Mouse (Mus musculus): ENCODE measurements at regions not wholly inside any gene's neighbourhood (a gene's known extent, or its start where the extent isn't known, plus 50 kb on each side); places are given as distances from the start of the nearest gene placed in this dataset.

GRCm38 (mm10) chr3:56280330-56280957, 96.9 kb upstream of the Nbea start:
- Histone ChIP-seq H3K36me3 (ENCODE audit: control insufficient read depth, insufficient read depth, low read length, poor library complexity, severe bottlenecking) (no peaks in the 10 kb centered on the region), H3K27ac (ENCODE audit: insufficient read depth, low read depth, low read length, poor library complexity, severe bottlenecking) (no peak overlapping the region), H3K9ac (ENCODE audit: insufficient read depth, low read depth, low read length, poor library complexity, severe bottlenecking) (no peak overlapping the region), H3K9me3 (ENCODE audit: control insufficient read depth, insufficient read depth, low read depth, low read length) (no peaks in the 10 kb centered on the region), H3K4me3 (ENCODE audit: insufficient read depth in 1 of 2, low read depth in 1 of 2, low read length in 2 of 2, poor library complexity in 1 of 2, severe bottlenecking in 1 of 2) (no peak overlapping the region), H3K4me1 (ENCODE audit: control insufficient read depth in 2 of 2, insufficient read depth in 2 of 2, low read length in 2 of 2, poor library complexity in 1 of 2) (no peaks in the 10 kb centered on the region)
- no peak for TF ChIP-seq CHD2 (IDR thresholded peaks at IDR 0.05; ENCODE audit: low read depth, low read length)
- no peak for TF ChIP-seq MAFK (IDR thresholded peaks at IDR 0.05; ENCODE audit: insufficient read depth, low read depth, low read length)
- no peak for TF ChIP-seq HCFC1 (IDR thresholded peaks at IDR 0.05; ENCODE audit: borderline replicate concordance, insufficient read depth, low read length)
- TF ChIP-seq ZC3H11A (IDR thresholded peaks at IDR 0.05; ENCODE audit: borderline replicate concordance, low read depth, low read length), result no peak
- TF ChIP-seq ZNF384 (IDR thresholded peaks at IDR 0.05; ENCODE audit: low read depth, low read length), result no peak
- no peak for DNase-seq (ENCODE audit: low read depth, low spot score)
- in situ Hi-C loops (cut with MboI; ENCODE audit: low sequenced_read_pairs in 2 of 2, unreplicated experiment in 2 of 2), result no loop called here

- in situ Hi-C loops (cut with MboI; ENCODE audit: low sequenced_read_pairs in 2 of 2, unreplicated experiment in 2 of 2), result no loop called here
- Histone ChIP-seq H3K27ac (ENCODE audit: insufficient read depth, low read depth, low read length, poor library complexity, severe bottlenecking) (no peak overlapping the region), H3K4me1 (ENCODE audit: control insufficient read depth in 2 of 2, insufficient read depth in 2 of 2, low read length in 2 of 2, poor library complexity in 1 of 2) (no peaks in the 10 kb centered on the region), H3K9me3 (ENCODE audit: control insufficient read depth, insufficient read depth, low read depth, low read length) (no peaks in the 10 kb centered on the region), H3K36me3 (ENCODE audit: control insufficient read depth, insufficient read depth, low read length, poor library complexity, severe bottlenecking) (no peaks in the 10 kb centered on the region), H3K9ac (ENCODE audit: insufficient read depth, low read depth, low read length, poor library complexity, severe bottlenecking) (no peak overlapping the region), H3K4me3 (ENCODE audit: insufficient read depth in 1 of 2, low read depth in 1 of 2, low read length in 2 of 2, poor library complexity in 1 of 2, severe bottlenecking in 1 of 2) (no peak overlapping the region)
- no peak for TF ChIP-seq ZNF384 (IDR thresholded peaks at IDR 0.05; ENCODE audit: low read depth, low read length)
- no peak for TF ChIP-seq CHD2 (IDR thresholded peaks at IDR 0.05; ENCODE audit: low read depth, low read length)
- TF ChIP-seq HCFC1 (IDR thresholded peaks at IDR 0.05; ENCODE audit: borderline replicate concordance, insufficient read depth, low read length), result no peak
- TF ChIP-seq ZC3H11A (IDR thresholded peaks at IDR 0.05; ENCODE audit: borderline replicate concordance, low read depth, low read length), result no peak
- TF ChIP-seq MAFK (IDR thresholded peaks at IDR 0.05; ENCODE audit: insufficient read depth, low read depth, low read length), result no peak
- no peak for DNase-seq (ENCODE audit: low read depth, low spot score)
These were observed 89.1 kb upstream of the Nbea start for GRCm38 (mm10) chr3:56272587-56272986.

GRCm38 (mm10) chr3:56270241-56270830, 86.8 kb upstream of the Nbea start:
- no peak overlapping the region for H3K9ac ChIP-seq (ENCODE audit: insufficient read depth, low read depth, low read length, poor library complexity, severe bottlenecking)
- TF ChIP-seq MAFK (IDR thresholded peaks at IDR 0.05; ENCODE audit: insufficient read depth, low read depth, low read length) (no peak), CHD2 (IDR thresholded peaks at IDR 0.05; ENCODE audit: low read depth, low read length) (no peak), ZNF384 (IDR thresholded peaks at IDR 0.05; ENCODE audit: low read depth, low read length) (no peak), ZC3H11A (IDR thresholded peaks at IDR 0.05; ENCODE audit: borderline replicate concordance, low read depth, low read length) (no peak), HCFC1 (IDR thresholded peaks at IDR 0.05; ENCODE audit: borderline replicate concordance, insufficient read depth, low read length) (no peak)
- no peak overlapping the region for H3K4me3 ChIP-seq (ENCODE audit: insufficient read depth in 1 of 2, low read depth in 1 of 2, low read length in 2 of 2, poor library complexity in 1 of 2, severe bottlenecking in 1 of 2)
- in situ Hi-C loops (cut with MboI; ENCODE audit: low sequenced_read_pairs in 2 of 2, unreplicated experiment in 2 of 2), result no loop called here
- H3K4me1 ChIP-seq (ENCODE audit: control insufficient read depth in 2 of 2, insufficient read depth in 2 of 2, low read length in 2 of 2, poor library complexity in 1 of 2), result no peaks in the 10 kb centered on the region
- H3K27ac ChIP-seq (ENCODE audit: insufficient read depth, low read depth, low read length, poor library complexity, severe bottlenecking), result no peak overlapping the region
- no peak for DNase-seq (ENCODE audit: low read depth, low spot score)
- H3K9me3 ChIP-seq (ENCODE audit: control insufficient read depth, insufficient read depth, low read depth, low read length), result no peaks in the 10 kb centered on the region
- H3K36me3 ChIP-seq (ENCODE audit: control insufficient read depth, insufficient read depth, low read length, poor library complexity, severe bottlenecking), result no peaks in the 10 kb centered on the region

DNA sequence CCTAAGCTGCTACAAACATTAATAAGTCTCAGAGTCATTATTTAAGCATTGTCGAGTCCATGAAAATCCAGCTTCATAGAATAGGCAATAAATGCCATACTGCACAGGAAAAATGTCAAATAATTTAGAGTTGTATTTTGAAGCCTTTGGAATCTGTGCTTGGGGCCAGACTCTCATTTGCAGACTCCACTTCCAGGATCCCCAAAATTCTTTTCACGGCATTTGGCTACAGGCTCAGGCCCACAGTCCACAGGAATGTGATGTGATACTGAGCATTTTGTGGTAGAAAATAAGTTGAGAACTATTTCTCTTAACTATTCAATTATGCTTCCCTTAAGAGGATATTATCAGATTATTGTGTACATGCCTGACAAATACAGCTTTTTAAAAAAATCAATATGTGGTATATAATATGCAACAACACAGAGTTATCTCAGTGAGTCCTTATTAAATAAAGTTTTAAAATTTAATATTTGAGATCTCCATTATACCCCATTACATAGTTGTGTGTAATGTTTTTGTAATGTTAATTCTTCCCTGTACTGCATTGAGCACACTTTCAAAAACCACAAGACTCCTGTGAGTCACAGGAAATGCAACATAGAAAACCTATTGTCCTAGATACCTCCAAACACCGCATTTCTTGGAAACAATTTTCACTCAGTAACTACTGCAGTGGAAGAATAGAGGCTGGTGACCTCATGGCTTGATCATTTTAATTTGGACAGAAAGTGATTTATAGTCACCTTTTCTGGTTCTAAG, 78.5 kb upstream of the Nbea start:
- no peak overlapping the region for H3K27ac ChIP-seq (ENCODE audit: insufficient read depth, low read depth, low read length, poor library complexity, severe bottlenecking)
- TF ChIP-seq CHD2 (IDR thresholded peaks at IDR 0.05; ENCODE audit: low read depth, low read length), result no peak
- no peak for TF ChIP-seq ZNF384 (IDR thresholded peaks at IDR 0.05; ENCODE audit: low read depth, low read length)
- TF ChIP-seq ZC3H11A (IDR thresholded peaks at IDR 0.05; ENCODE audit: borderline replicate concordance, low read depth, low read length), result no peak
- TF ChIP-seq HCFC1 (IDR thresholded peaks at IDR 0.05; ENCODE audit: borderline replicate concordance, insufficient read depth, low read length), result no peak
- in situ Hi-C loops (cut with MboI; ENCODE audit: low sequenced_read_pairs in 2 of 2, unreplicated experiment in 2 of 2), result no loop called here

More for the DNA sequence above, 78.5 kb upstream of the Nbea start:
- DNase-seq (ENCODE audit: low read depth, low spot score), result no peak
- no peak overlapping the region for H3K9ac ChIP-seq (ENCODE audit: insufficient read depth, low read depth, low read length, poor library complexity, severe bottlenecking)
- H3K36me3 ChIP-seq (ENCODE audit: control insufficient read depth, insufficient read depth, low read length, poor library complexity, severe bottlenecking), result no peaks in the 10 kb centered on the region
- no peak overlapping the region for H3K4me3 ChIP-seq (ENCODE audit: insufficient read depth in 1 of 2, low read depth in 1 of 2, low read length in 2 of 2, poor library complexity in 1 of 2, severe bottlenecking in 1 of 2)
- H3K9me3 ChIP-seq (ENCODE audit: control insufficient read depth, insufficient read depth, low read depth, low read length), result peaks cover 1% of the 10 kb centered on the region; the same call in 1 of the 2 replicates
- no peaks in the 10 kb centered on the region for H3K4me1 ChIP-seq (ENCODE audit: control insufficient read depth in 2 of 2, insufficient read depth in 2 of 2, low read length in 2 of 2, poor library complexity in 1 of 2)

Data from ES-E14 (cell line).